Mouse (Mus musculus) brain, adult 10 weeks (tissue): Measurements from ENCODE around the gene Cenpc1. TPM values are rescaled to one million over a fixed set of nuclear protein-coding genes. Genes with fewer than 3 reads are reported as not detected.

Experiments used
- polyA plus RNA-seq: library from polyadenylated mRNA; stranded (reverse); fragments of 350-450 nt; fragmentation: Illumina TruSeq; extraction: RNeasy Lipid Tissue Mini Kit (QIAGEN cat#74804); gene quantifications from one replicate; pipeline ENCODE4 v1.2.3, GENCODE M21; 2015; ENCODE audit warnings: low read depth, low replicate concordance

Cenpc1 gene
- 17.5 TPM for polyA plus RNA-seq

DNA sequence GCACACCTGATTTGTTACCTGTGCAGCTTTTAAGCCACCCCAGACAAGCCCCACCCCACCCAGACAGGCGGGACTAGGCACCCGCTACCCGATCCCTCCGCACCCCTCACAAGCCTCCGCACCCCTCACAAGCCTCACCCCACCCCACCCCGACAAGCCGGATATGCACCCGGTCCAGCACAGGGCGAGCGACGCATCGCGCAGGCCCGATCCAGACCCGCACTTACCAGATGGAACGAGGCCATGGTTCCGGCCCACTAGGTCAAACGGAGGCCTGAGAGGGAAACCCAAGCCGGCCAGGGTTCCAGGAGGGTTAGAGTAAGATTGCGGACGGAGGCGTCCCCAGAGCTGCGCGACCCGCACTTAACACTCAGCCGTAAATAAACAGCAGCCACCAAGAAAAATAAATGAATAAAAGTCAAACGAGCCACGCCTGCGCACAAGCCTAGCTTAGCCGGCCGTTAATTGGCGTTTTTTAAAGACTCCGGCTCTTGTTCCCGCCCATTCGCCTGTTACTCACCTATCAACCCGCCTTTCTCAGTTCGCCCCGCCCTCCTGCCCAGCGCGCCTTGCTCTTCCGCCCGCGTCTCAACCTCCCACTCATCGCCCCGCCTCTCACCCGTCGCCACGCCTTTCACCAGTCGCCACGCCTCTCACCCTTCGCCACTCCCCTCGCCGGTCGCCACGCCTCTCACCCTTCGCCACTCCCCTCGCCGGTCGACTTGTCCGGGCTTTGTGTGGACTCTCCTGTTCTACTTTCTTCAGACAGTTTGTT, at the start of gene Cenpc1:
Cenpc1 (minus strand) TSS at position 483 of the 775 bp plus-strand sequence.

DNA sequence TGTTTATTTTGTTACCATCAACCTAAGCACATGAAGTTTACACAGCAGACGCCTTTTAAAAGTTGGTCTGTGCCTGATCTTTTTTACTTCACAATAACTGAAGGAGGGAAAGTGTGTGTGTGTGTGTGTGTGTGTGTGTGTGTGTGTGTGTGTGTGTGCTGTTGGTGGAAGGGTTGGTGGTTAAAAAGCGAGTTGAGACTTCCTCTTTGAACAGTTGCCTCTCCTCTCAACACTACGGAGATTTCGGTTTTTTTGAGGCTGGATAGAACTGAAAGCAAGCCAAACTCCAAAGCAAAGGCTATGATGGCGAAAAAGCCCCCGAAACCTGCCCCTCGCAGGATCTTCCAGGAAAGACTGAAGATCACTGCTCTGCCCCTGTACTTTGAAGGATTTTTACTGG, 6.2 kb upstream of the Cenpc1 start, which contains the start of gene Stap1:
Stap1 (plus strand) TSS at position 209 of the 400 bp plus-strand sequence.

Other genes with a start within 250 kb of the Cenpc1 start
- gene Stap1, start 6.2 kb upstream of the Cenpc1 start, polyA plus RNA-seq, result not detected
- 14.0 TPM for gene Uba6, start 107.2 kb upstream of the Cenpc1 start, polyA plus RNA-seq
- gene Gnrhr, start 132.3 kb upstream of the Cenpc1 start, polyA plus RNA-seq, result not detected
- gene Tmprss11c, start 223.7 kb upstream of the Cenpc1 start, polyA plus RNA-seq, result not detected